Mouse (Mus musculus) stomach, embryonic 16.5 days (tissue): Measurements from ENCODE around the gene Sp2. TPM values are rescaled to one million over a fixed set of nuclear protein-coding genes. Genes with fewer than 3 reads are reported as not detected.

Source experiments
- ATAC-seq: fragments of 200-750 bp; cut with Nextera tagmentation; 2 replicates; pipeline ENCODE4 v1.8.0; 2017; ENCODE audit warnings: moderate number of reproducible peaks, moderate TSS enrichment; ENCODE audit not compliant: insufficient read depth, low FRiP score
- H3K27ac ChIP-seq: fragments of 300-500 bp; sonication (generic); 2 replicates; pipeline ENCODE4 v1.5.1; 2014; ENCODE audit warnings: low read length
- H3K27me3 ChIP-seq: fragments of 300-500 bp; sonication (generic); 2 replicates; pipeline ENCODE4 v1.6.1; 2014; ENCODE audit warnings: low read length, control low read depth, mixed read lengths; ENCODE audit not compliant: control insufficient read depth, insufficient read depth
- H3K36me3 ChIP-seq: fragments of 300-500 bp; sonication (generic); 2 replicates; pipeline ENCODE4 v1.6.1; 2014; ENCODE audit warnings: low read length; ENCODE audit not compliant: control insufficient read depth, insufficient read depth
- H3K4me1 ChIP-seq: fragments of 300-500 bp; sonication (generic); 2 replicates; pipeline ENCODE4 v1.6.1; 2014; ENCODE audit warnings: low read length, control low read depth, mixed read lengths; ENCODE audit not compliant: control insufficient read depth, insufficient read depth
- H3K4me2 ChIP-seq: fragments of 300-500 bp; sonication (generic); 2 replicates; pipeline ENCODE4 v1.6.1; 2014; ENCODE audit warnings: low read depth, low read length, mixed read lengths
- H3K4me3 ChIP-seq: fragments of 300-500 bp; sonication (generic); replicated peaks from 2 replicates; pipeline ENCODE4 v1.5.1; 2014; ENCODE audit warnings: mild to moderate bottlenecking, low read length
- H3K9ac ChIP-seq: fragments of 300-500 bp; sonication (generic); 2 replicates; pipeline ENCODE4 v1.6.1; 2014; ENCODE audit warnings: low read length
- H3K9me3 ChIP-seq: fragments of 300-500 bp; sonication (generic); replicated peaks from 2 replicates; pipeline ENCODE4 v1.6.1; 2016; ENCODE audit warnings: low read length, control low read depth; ENCODE audit not compliant: control insufficient read depth
- WGBS: fragments of 180-500 bp; shearing (Covaris S2); extraction: QIAGEN DNeasy Blood & Tissue Kit; methylation state at CpG from one replicate; pipeline ENCODE4 v1.1.7; 2014; 5-methylcytosine and 5-hydroxymethylcytosine counted together
- polyA plus RNA-seq: library from polyadenylated mRNA; unstranded; fragments of >200 nt; fragmentation: Nextera tagmentation; extraction: Ambion mirVana; gene quantifications from 2 replicates; pipeline ENCODE4 v1.2.1, GENCODE M21; 2015

Sp2 gene
- polyA plus RNA-seq, 1 experiment from 2014 or later = 13.4 TPM

DNA sequence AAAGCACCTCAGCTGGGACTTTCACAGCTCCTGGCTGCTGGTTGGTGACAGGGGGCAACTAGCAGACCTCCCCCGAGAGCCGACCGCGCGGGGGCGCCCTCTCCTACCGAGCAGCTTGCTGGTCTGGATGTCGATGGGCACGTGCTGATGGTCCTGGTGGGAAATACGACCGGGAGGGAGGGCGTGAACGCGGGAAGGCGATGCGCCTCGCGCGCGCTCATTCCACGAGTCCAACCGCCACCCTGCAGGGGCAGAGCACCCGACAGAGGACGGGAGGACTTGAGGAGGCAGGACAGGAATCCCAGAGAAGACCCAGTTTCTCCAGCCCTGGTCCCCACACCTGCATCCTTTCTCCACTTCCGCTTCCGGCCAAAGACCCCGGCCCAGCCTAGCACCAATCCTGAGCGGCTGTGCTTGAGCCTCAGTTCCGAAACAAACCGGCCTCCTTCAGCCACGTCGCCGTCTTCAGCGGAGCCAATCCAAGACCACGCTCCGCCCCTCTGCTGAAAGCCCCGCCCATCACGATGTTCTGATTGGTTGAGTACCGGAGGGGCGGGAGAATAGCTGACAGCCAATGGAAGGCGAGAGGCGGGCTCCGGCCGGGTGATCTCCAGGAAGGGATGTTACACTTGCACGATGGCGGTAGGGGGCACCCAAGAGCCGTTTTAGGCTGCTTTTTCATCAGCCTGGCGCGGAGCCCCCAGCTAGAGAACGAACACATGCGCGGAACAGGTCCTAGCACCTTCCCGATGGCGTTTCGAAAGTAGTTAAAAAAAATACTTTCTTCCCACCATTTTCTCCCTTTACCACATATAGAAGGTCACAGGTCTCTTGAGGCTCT is 66.5 kb downstream of the Sp2 start, which contains the start of gene Cdk5rap3:
Cdk5rap3 (minus strand) TSS at position 453 of the 841 bp plus-strand sequence.
- Histone ChIP-seq H3K9me3 (no peaks in the 10 kb centered on the region), H3K4me3 (peak within 1 kb of the TSS; percentile 66), H3K9ac (peak within 1 kb of the TSS; percentile 80), H3K36me3 (no peaks in the 10 kb centered on the region), H3K4me1 (peaks cover 17% of the 10 kb centered on the region), H3K27ac (peak within 1 kb of the TSS; percentile 60), H3K4me2 (peak within 1 kb of the TSS; percentile 87), H3K27me3 (no peaks in the 10 kb centered on the region)
- ATAC-seq = peak; percentile 97
- under 1% methylated on average over 55 of the region's 55 CpGs for WGBS

DNA sequence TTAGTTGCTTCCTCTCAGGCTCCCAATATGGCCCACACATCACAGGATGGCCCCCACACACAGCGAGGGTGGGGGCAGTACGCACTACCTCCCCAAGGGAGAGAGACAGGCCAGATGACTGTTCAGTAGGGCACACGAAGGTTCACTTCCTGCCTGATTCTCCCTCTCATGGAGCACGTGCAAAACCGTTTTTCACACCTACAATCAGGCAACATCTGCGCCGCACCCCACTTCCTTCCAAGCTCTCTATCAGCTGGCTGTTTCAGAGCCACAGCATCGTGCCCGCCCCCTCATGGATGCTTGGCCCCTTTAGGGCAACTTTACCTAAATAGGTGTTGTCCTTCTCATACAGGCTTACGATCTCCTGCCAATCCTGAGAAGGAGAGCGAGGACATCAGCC is 70.1 kb downstream of the Sp2 start:
- no peak overlapping the region for H3K27ac ChIP-seq
- 81% methylated on average over 11 of the region's 11 CpGs for WGBS
- H3K36me3 ChIP-seq = no peaks in the 10 kb centered on the region
- no peak for ATAC-seq
- H3K9me3 ChIP-seq = no peaks in the 10 kb centered on the region
- no peaks in the 10 kb centered on the region for H3K27me3 ChIP-seq
- H3K4me1 ChIP-seq = peaks cover 10% of the 10 kb centered on the region
- H3K9ac ChIP-seq = no peak overlapping the region
- no peak overlapping the region for H3K4me3 ChIP-seq
- no peak overlapping the region for H3K4me2 ChIP-seq

DNA sequence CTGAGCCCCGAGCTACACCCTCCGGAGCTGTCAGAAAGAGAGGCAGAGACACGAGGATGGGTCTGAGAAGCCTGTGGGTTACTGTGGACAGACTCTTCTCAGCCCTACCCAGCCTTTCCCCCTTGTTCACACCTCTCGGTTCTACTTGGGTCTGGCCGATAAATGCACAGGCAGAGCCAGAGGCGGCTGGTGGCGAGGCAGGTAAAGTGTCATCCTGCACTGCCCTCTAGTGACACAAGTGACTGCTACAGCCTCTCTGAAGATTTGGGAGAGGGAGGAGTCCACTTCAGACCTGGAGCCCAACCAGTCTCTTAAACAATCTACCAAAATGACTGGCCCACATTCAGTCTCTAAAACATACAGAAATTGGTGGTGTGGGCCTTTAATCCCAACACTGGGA is 72.8 kb downstream of the Sp2 start:
- H3K27me3 ChIP-seq = no peaks in the 10 kb centered on the region
- ATAC-seq = peak; percentile 79; the same call in 1 of the 2 replicates
- 24% methylated on average over 7 of the region's 7 CpGs for WGBS
- H3K9me3 ChIP-seq = no peaks in the 10 kb centered on the region
- no peaks in the 10 kb centered on the region for H3K36me3 ChIP-seq
- H3K4me1 ChIP-seq = peaks cover 1% of the 10 kb centered on the region
- H3K9ac ChIP-seq = no peak overlapping the region
- no peak overlapping the region for H3K4me2 ChIP-seq
- H3K27ac ChIP-seq = no peak overlapping the region
- H3K4me3 ChIP-seq = no peak overlapping the region

DNA sequence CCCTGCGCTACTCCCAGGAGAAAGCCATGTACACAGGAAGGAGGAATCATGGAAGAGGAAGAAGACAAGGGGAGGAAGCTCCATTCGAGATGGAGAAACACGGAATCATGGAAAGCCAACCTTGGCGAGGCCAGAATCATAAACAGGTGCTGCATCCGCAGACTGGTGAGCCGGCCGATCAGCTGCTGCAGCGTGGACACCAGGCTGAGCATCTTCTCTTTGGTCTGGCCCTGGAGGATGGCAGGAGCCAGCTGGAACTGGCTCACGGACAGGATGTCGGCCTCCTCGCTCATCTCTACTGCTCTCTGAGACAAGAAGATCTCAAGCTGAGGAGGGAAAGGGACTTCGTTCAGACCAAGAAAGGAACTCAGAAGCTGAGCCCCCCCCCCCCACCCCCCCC is 74.2 kb downstream of the Sp2 start:
- no peak overlapping the region for H3K4me2 ChIP-seq
- no peaks in the 10 kb centered on the region for H3K4me1 ChIP-seq
- no peak overlapping the region for H3K27ac ChIP-seq
- no peaks in the 10 kb centered on the region for H3K36me3 ChIP-seq
- no peak overlapping the region for H3K4me3 ChIP-seq
- no peaks in the 10 kb centered on the region for H3K27me3 ChIP-seq
- WGBS = 84% methylated on average over 12 of the region's 12 CpGs
- no peak for ATAC-seq
- H3K9me3 ChIP-seq = no peaks in the 10 kb centered on the region
- no peak overlapping the region for H3K9ac ChIP-seq

DNA sequence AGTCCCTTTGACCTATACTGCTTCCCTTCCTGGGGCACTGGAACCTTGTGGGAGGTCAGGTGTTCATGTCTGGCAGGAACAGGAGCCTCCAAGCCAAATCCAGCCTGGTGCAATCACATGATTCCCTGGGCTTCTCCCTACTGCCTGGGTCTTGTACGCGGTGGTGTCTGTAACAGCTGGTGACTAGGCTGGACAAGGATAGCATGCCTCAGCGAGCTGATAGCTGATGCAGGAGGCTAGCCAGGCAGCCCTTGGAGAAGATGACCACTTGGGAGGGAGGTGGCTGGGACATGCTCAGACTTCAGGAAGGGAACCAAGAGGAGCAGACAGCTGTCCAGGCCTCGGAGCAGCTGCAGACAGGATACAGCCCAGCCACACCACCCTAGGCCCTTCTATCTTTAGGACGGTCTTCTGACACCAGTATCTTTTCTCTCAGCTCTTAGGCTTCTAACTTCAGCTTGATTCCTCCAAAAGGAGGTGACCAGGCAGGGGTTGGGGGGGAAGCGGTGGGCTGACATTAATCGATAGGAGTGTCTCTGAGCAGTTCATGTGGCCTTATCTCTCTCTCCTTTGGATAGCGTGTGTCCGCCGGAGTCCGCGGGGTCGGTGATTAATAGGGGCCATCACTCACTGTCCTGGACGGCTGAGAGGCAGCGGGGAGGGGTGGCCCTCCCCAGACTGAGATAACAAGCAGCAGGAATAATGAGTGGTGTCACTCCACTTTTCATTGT is 76.2 kb downstream of the Sp2 start:
- no peak overlapping the region for H3K4me3 ChIP-seq
- H3K27ac ChIP-seq = no peak overlapping the region
- H3K36me3 ChIP-seq = no peaks in the 10 kb centered on the region
- peaks cover 10% of the 10 kb centered on the region for H3K4me1 ChIP-seq
- H3K4me2 ChIP-seq = no peak overlapping the region
- 40% methylated on average over 15 of the region's 15 CpGs for WGBS
- no peaks in the 10 kb centered on the region for H3K27me3 ChIP-seq
- no peaks in the 10 kb centered on the region for H3K9me3 ChIP-seq
- no peak overlapping the region for H3K9ac ChIP-seq
- ATAC-seq = no peak

Other genes with a start within 250 kb of the Sp2 start
- gene Snx11, start 205.4 kb downstream of the Sp2 start, polyA plus RNA-seq = 14.6 and 14.9 TPM in 2 replicates
- 67.5 and 75.1 TPM in 2 replicates for gene Cbx1, start 193.8 kb downstream of the Sp2 start, polyA plus RNA-seq
- 64.8 and 65.7 TPM in 2 replicates for gene Nfe2l1, start 153.0 kb downstream of the Sp2 start, polyA plus RNA-seq
- gene Copz2, start 133.1 kb downstream of the Sp2 start, polyA plus RNA-seq = 124 and 136 TPM in 2 replicates
- 68.7 and 75.0 TPM in 2 replicates for gene Cdk5rap3, start 66.5 kb downstream of the Sp2 start, polyA plus RNA-seq
- 70.8 and 81.7 TPM in 2 replicates for gene Prr15l, start 54.9 kb downstream of the Sp2 start, polyA plus RNA-seq
- gene Pnpo, start 39.0 kb downstream of the Sp2 start, polyA plus RNA-seq = 70.7 and 76.8 TPM in 2 replicates
- 6.1 and 9.7 TPM in 2 replicates for gene Sp6, start 30.4 kb upstream of the Sp2 start, polyA plus RNA-seq
- gene Scrn2, start 47.0 kb upstream of the Sp2 start, polyA plus RNA-seq = 20.3 and 20.7 TPM in 2 replicates
- 0.34 and 0.62 TPM in 2 replicates for gene Lrrc46, start 58.4 kb upstream of the Sp2 start, polyA plus RNA-seq
- gene Mrpl10, start 58.6 kb upstream of the Sp2 start, polyA plus RNA-seq = 76.7 and 78.9 TPM in 2 replicates
- 10.5 and 11.8 TPM in 2 replicates for gene Osbpl7, start 67.7 kb upstream of the Sp2 start, polyA plus RNA-seq
- 0.09 and 0.13 TPM in 2 replicates for gene Tbx21, start 132.4 kb upstream of the Sp2 start, polyA plus RNA-seq
- gene Tbkbp1, start 168.5 kb upstream of the Sp2 start, polyA plus RNA-seq = 2.0 and 2.5 TPM in 2 replicates
- gene Kpnb1, start 204.9 kb upstream of the Sp2 start, polyA plus RNA-seq = 32.9 and 36.4 TPM in 2 replicates